Mouse (Mus musculus) right cerebral cortex, postnatal 10 days (tissue): ENCODE measurements around the gene Kpna4.

Source experiments
- DNase-seq, 2 experiments: peaks; one replicate each; pipeline ENCODE4 v3.0.0; 2021; ENCODE audit warnings: low spot score in 2 of 2

Kpna4 gene

GRCm38 (mm10) chr3:69126509-69127345 is at the start of gene Kpna4:
Gene Kpna4 (minus strand): TSS chr3:69127113.
- peak; percentile 96 to 97 for DNase-seq

DNA sequence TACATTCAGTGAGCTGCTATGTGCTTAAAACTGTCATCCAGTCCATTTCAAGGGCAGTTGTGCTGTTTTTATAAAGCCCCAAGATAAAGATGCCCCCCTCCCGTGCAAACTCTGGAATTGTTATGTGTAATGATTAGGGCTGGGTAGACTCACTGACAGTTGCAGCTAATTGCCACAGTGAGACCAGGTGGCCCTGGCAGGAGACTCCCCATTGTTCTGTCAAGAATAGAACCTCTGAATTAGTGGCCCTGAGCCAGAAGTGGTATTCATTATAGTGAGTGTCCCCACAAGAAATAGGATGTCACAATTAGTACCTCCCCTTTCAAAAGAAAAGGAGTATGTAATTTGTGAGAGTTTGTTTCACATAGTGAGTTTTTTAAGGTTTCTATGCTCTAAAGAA is 48.3 kb upstream of the Kpna4 start:
- no peak for DNase-seq

- peak in 1 of 2 experiments; percentile 29 for DNase-seq
These were observed 44.2 kb upstream of the Kpna4 start for GRCm38 (mm10) chr3:69171123-69171522.

DNA sequence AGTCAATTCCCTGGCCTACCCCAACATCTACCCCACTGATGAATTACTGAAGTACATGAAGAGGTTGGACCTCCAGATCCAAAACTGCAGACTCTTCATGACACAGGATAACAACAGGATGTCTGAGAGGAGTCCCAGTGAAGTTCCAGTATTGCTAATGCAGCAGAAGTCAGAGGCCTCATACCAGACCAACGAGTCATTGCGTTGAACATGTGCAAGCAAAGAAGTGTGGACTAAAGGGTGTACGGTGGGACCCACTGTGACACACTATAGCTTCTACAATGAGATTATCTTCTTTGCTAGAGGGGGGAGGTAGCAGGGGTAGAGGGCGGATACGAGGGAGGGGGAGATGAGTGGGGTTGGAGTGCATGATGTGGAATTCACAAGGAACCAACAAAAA is 42.9 kb upstream of the Kpna4 start:
- DNase-seq = no peak

- no peak for DNase-seq
These were observed 41.8 kb upstream of the Kpna4 start for GRCm38 (mm10) chr3:69168724-69169123.

DNA sequence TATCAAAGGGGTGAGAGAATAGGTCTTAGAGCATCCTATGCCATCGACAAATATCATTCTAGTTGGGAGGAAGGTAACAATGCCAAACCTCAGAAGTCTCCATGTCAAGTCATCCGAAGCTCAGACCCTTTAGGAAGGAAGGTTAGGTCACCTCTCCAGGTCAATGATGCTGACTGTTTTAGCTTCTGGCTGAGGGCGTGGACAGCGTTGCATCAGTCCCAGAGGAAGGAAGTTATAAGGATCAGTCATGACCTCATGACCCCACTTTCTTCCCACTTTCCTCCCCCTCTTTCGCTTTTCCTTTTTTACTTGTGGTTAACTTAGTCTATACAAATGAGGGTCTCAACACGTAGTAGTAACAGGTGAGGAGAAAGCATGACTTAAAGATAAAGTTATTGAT is 36.1 kb upstream of the Kpna4 start:
- DNase-seq = no peak

DNA sequence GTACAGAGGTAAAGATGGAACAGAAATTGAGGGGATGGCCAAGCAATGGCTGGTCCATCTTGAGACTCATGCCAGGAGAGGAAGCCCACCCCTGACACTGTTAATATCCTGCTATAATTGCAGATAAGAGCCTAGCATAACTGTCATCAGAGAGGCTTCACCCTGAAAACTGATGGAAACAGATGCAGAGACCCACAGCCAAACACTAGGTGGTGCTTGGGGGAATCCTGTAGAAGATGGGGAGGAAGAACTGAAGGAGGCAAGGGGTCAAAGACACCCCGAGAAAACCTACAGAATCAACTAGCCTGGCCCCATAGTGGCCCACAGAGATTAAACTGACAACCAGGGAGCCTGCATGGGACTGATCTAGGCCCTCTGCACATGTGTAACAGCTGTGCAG is 33.5 kb upstream of the Kpna4 start:
- DNase-seq = no peak

- no peak for DNase-seq
These were observed 32.6 kb upstream of the Kpna4 start for GRCm38 (mm10) chr3:69159501-69159900.

DNA sequence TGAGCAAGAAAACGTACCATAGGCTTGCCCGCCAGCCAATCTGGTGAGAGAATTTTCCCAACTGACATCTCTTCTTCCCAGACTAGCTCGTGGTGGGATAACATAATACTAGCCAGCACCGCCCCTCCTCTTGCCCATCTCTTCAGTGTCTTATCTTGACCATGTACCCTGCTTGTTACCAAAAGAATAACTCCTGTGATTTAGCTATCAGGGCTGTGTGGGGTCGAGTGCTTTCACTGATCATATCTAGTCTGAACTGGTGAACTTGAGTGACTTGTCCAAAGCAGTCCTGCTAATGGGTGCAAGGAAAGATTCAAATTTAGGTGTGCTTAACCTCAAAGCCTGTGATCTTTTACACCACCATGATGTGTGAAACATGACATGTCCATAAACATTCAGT is 31.0 kb upstream of the Kpna4 start:
- DNase-seq = no peak

DNA sequence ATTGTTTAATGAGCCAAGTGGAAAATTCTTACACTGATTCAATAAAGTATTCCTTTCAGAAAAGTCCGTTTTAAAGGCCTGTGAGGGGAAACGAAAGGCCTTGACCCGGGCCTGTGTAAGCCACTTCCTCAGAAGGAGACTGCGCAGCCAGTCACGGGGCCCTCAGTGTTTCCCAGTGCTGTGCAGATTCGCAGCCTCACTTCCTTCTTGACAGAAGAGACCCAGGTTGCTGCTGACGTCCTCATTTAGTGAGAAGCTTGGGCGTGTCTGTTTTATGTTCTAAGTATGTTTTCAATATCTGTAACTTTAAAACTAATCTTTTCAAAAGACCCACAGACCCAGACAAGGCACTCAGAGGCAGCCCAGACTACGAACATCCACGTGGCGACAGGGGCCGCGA is 29.6 kb upstream of the Kpna4 start:
- DNase-seq = peak; percentile 43 to 46

- DNase-seq = no peak
These were observed 27.8 kb upstream of the Kpna4 start for GRCm38 (mm10) chr3:69154691-69155090.

DNA sequence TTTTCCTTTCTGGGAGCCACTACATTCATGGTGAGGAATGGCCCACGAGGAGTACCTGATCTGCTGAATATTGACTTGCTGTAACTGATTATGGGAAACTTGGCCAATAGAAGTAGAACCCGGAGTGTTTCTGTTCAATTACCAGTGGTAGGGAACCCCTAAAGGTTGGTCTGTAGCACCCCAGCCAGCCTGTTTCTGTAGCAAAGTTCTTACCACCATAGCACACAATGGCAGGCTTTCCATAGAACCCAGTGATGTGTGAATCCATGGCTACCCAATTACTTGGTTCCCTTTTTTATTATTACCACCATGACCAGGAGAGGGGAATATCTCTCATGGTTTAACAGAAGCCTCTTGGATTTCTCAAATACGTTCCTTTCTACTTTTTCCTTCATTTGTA is 24.0 kb upstream of the Kpna4 start:
- no peak for DNase-seq

DNA sequence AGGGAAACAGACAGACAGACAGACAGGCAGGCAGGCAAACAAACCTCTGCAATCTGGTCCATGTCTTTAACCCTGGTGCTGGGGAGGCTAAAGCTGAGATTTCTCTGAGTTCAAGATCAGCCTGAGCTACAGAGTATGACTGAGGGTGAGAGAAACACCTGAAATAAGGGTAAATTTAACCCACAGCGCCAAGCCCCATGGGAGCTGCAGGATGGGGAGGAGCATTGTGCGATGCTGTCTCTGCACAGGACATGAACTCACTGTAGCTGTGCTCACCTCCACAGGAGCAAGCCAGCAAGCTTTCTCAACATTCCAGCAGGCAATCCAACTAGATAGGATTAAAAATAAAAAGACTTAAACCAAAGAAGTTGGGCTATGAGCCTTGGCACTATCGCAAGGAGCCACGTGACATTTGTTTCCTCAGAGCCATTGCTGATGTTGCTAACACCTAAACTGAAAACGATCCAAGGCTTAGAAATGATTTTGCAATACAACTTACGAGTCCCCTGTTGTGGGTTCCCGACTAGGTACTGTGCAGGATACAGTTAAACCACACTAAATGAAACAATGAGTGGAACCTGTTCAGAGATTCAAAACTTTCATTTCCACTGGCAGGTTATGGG is 15.6 kb upstream of the Kpna4 start:
- no peak for DNase-seq

- DNase-seq = no peak
These were observed 13.9 kb upstream of the Kpna4 start for GRCm38 (mm10) chr3:69140851-69141250.

- DNase-seq = no peak
These were observed 9.1 kb upstream of the Kpna4 start for GRCm38 (mm10) chr3:69136059-69136458.

DNA sequence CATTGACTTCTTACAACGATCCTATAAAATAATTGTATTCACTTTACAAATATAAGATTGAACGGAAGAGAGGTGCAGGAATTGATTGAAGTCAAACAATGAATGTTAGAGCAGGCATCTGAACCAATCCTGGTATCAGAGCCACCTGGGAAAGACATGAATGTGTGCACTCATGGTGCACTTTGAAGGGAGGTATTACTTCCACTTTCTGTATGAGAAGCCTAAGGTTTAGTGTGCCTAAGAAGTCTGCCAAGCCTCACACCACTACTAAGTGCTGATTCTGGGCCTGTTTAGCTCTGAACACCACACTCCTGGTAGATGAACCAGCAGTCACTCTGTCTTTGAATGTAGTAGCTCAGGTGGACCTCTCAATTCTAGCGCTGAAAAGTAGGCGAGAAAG is 4.1 kb upstream of the Kpna4 start:
- DNase-seq = no peak

GRCm38 (mm10) chr3:69127693-69128092 is 780 bp upstream of the Kpna4 start:
- DNase-seq = no peak

GRCm38 (mm10) chr3:69127346-69127678 is 399 bp upstream of the Kpna4 start:
- no peak for DNase-seq

- DNase-seq = peak; percentile 46 to 53
These were observed 913 bp downstream of the Kpna4 start for GRCm38 (mm10) chr3:69125891-69126508.

GRCm38 (mm10) chr3:69125461-69125860 is 1.5 kb downstream of the Kpna4 start:
- DNase-seq = no peak

GRCm38 (mm10) chr3:69118827-69119226 is 8.1 kb downstream of the Kpna4 start:
- no peak for DNase-seq

DNA sequence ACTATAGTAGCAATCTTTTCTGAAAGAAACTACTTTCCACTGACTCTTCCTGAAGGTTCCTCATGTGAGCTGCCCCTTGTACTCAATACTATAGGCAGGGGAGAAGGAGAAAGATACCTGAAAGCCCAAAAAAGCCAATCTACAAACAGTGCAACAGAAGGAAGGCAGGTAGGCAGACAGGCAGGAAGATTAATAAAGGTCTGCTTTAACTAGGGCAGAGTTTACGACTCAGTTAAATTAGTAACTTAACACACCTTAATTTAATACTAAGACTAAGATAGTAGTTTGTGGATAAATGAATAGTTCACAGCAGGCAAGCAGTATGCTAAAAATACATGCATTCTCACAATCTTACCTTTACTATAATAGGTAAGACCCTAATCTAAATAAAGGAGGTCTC is 12.2 kb downstream of the Kpna4 start:
- DNase-seq = no peak

GRCm38 (mm10) chr3:69113956-69114355 is 13.0 kb downstream of the Kpna4 start:
- no peak for DNase-seq
